In genomic region chr19:9938824-9939303, GRCm38 (mm10) we compare ENCODE assay signal across 8 mouse cellular contexts. TPM values are rescaled to one million over a fixed set of nuclear protein-coding genes. Genes with fewer than 3 reads are reported as not detected.
DNase-seq lines count a peak whose midpoint lies in the region; ATAC-seq and TF ChIP-seq lines count a peak whose summit lies in the region.

No protein-coding gene starts in this region.

- peak; percentile 27 for ATAC-seq in lung, postnatal 0 days
- no peak for ATAC-seq in hindbrain, embryonic 13.5 days (ENCODE audit: low FRiP score)

- DNase-seq in ovary, postnatal 36 days (ENCODE audit: low spot score) = peak; percentile 69
- DNase-seq in ovary, postnatal 14 days (ENCODE audit: low spot score) = no peak
- DNase-seq in heart, adult 18-20 months = peak; percentile 59 to 71
- peak; percentile 58 for DNase-seq in lung, postnatal 0 days (ENCODE audit: low spot score)
- DNase-seq in thymus, adult 2 months = peak; percentile 45
- DNase-seq in cerebellum, adult 8-10 months = no peak
- no peak for DNase-seq in urinary bladder, adult 2 months (ENCODE audit: low spot score)

- no peaks in the 10 kb centered on the region for H3K9me3 ChIP-seq in lung, postnatal 0 days (ENCODE audit: low read length)
- H3K9me3 ChIP-seq in hindbrain, embryonic 13.5 days = no peaks in the 10 kb centered on the region

- no peaks in the 10 kb centered on the region for H3K36me3 ChIP-seq in lung, postnatal 0 days (ENCODE audit: insufficient read depth, low read length)
- no peaks in the 10 kb centered on the region for H3K36me3 ChIP-seq in thymus, adult 2 months (ENCODE audit: control insufficient read depth, insufficient read depth, low read length)
- H3K36me3 ChIP-seq in hindbrain, embryonic 13.5 days = no peaks in the 10 kb centered on the region

- WGBS in lung, postnatal 0 days = 42% methylated on average over 13 of the region's 13 CpGs
- 3% methylated on average over 13 of the region's 13 CpGs for WGBS in thymus, adult 2 months
- 79% methylated on average over 13 of the region's 13 CpGs for WGBS in hindbrain, embryonic 13.5 days

- no peak for TF ChIP-seq CTCF in lung, postnatal 0 days (IDR thresholded peaks at IDR 0.05)
- no peak for TF ChIP-seq CTCF in thymus, adult 2 months (IDR thresholded peaks at IDR 0.05; ENCODE audit: borderline replicate concordance, control insufficient read depth, extremely low read depth, insufficient read depth, low read length, poor library complexity)

- H3K9ac ChIP-seq in lung, postnatal 0 days (replicated peaks; ENCODE audit: low read depth) = no peak overlapping the region
- no peak overlapping the region for H3K9ac ChIP-seq in hindbrain, embryonic 13.5 days

- peak; percentile 47 for TF ChIP-seq EP300 in lung, postnatal 0 days (IDR thresholded peaks at IDR 0.05)

- H3K27me3 ChIP-seq in lung, postnatal 0 days (replicated peaks; ENCODE audit: insufficient read depth, low read length) = no peaks in the 10 kb centered on the region
- no peaks in the 10 kb centered on the region for H3K27me3 ChIP-seq in thymus, adult 2 months (ENCODE audit: control insufficient read depth, insufficient read depth, low read length)
- H3K27me3 ChIP-seq in hindbrain, embryonic 13.5 days = no peaks in the 10 kb centered on the region

- no peak overlapping the region for H3K4me2 ChIP-seq in lung, postnatal 0 days (replicated peaks; ENCODE audit: low read depth, low read length)
- no peak overlapping the region for H3K4me2 ChIP-seq in hindbrain, embryonic 13.5 days

- peaks cover 5% of the 10 kb centered on the region; the same call in 1 of the 2 replicates for H3K4me1 ChIP-seq in lung, postnatal 0 days (ENCODE audit: insufficient read depth, low read depth, low read length)
- peaks cover 42% of the 10 kb centered on the region for H3K4me1 ChIP-seq in thymus, adult 2 months (replicated peaks; ENCODE audit: control insufficient read depth, insufficient read depth, low read length)
- H3K4me1 ChIP-seq in hindbrain, embryonic 13.5 days (replicated peaks) = 0 out of 2 replicates have a peak, but pooled peaks cover 4% of the 10 kb centered on the region

- no peak overlapping the region for H3K27ac ChIP-seq in lung, postnatal 0 days (ENCODE audit: low read length)
- H3K27ac ChIP-seq in thymus, adult 2 months (ENCODE audit: control insufficient read depth, insufficient read depth, low read length) = peak overlapping the region; percentile 72
- no peak overlapping the region for H3K27ac ChIP-seq in hindbrain, embryonic 13.5 days

- no peak overlapping the region for H3K4me3 ChIP-seq in lung, postnatal 0 days (ENCODE audit: low read depth, low read length)
- peak overlapping the region; percentile 28 for H3K4me3 ChIP-seq in thymus, adult 2 months (ENCODE audit: control insufficient read depth, insufficient read depth, low read length)
- no peak overlapping the region for H3K4me3 ChIP-seq in hindbrain, embryonic 13.5 days

- TF ChIP-seq POLR2A in thymus, adult 2 months (IDR thresholded peaks at IDR 0.05; ENCODE audit: control insufficient read depth, extremely low read depth, insufficient read depth, low read length, poor library complexity) = no peak

RNA-seq across cellular contexts. Expression of gene Incenp, which starts 39.5 kb away (rescaled TPM):
- 1 to 10 TPM; 4.2 to 5.7 TPM for total RNA-seq in heart, adult 18-20 months (2021)
- 9.9 and 12.8 TPM in 2 replicates for polyA plus RNA-seq in lung, postnatal 0 days (2015; fragmentation: Nextera tagmentation; extraction: Ambion mirVana)
- polyA plus RNA-seq in thymus, adult 2 months (2012; rRNA removed) = 88.0 and 109 TPM in 2 replicates
- 31.3 and 32.9 TPM in 2 replicates for polyA plus RNA-seq in hindbrain, embryonic 13.5 days (2015; fragmentation: Nextera tagmentation; extraction: Ambion mirVana)
- 4.9 and 7.9 TPM in 2 replicates for polyA plus RNA-seq in urinary bladder, adult 2 months (2012; rRNA removed)

RNA-seq across cellular contexts. Expression of gene Fth1, which starts 41.5 kb away (rescaled TPM):
- total RNA-seq in heart, adult 18-20 months (2021) = 1,000 to 10,000 TPM; 2,847 to 3,135 TPM
- polyA plus RNA-seq in lung, postnatal 0 days (2015; fragmentation: Nextera tagmentation; extraction: Ambion mirVana) = 3,752 and 3,783 TPM in 2 replicates
- 2,238 and 2,885 TPM in 2 replicates for polyA plus RNA-seq in thymus, adult 2 months (2012; rRNA removed)
- 1,535 and 1,618 TPM in 2 replicates for polyA plus RNA-seq in hindbrain, embryonic 13.5 days (2015; fragmentation: Nextera tagmentation; extraction: Ambion mirVana)
- polyA plus RNA-seq in urinary bladder, adult 2 months (2012; rRNA removed) = 2,402 and 3,491 TPM in 2 replicates

Comparison
In these comparisons a context has a peak if more than half of its experiments do, and no peak if none do; other contexts are left out.
1. DNase-seq: peak in ovary, postnatal 36 days (single experiment), heart, adult 18-20 months (2 of 2), lung, postnatal 0 days (single experiment) and thymus, adult 2 months (single experiment); none in ovary, postnatal 14 days (single experiment), cerebellum, adult 8-10 months (single experiment) and urinary bladder, adult 2 months (single experiment).